Mouse (Mus musculus) kidney, postnatal 0 days (tissue): Measurements from ENCODE around the gene 4930596D02Rik. TPM values are rescaled to one million over a fixed set of nuclear protein-coding genes. Genes with fewer than 3 reads are reported as not detected.

ENCODE experiments used
- ATAC-seq: fragments of 200-750 bp; cut with Nextera tagmentation; replicated peaks from 2 replicates; pipeline ENCODE4 v1.8.0; 2017; ENCODE audit warnings: low read depth, moderate number of reproducible peaks, moderate TSS enrichment, moderate library complexity; ENCODE audit not compliant: low FRiP score
- DNase-seq: peaks from one replicate; pipeline ENCODE4 v3.0.0-alpha.2; 2016; ENCODE audit warnings: low spot score
- H3K27ac ChIP-seq: fragments of 300-500 bp; sonication (generic); 2 replicates; pipeline ENCODE4 v1.5.1; 2014; ENCODE audit warnings: mild to moderate bottlenecking
- H3K27me3 ChIP-seq: fragments of 300-500 bp; sonication (generic); 2 replicates; pipeline ENCODE4 v1.6.1; 2014; ENCODE audit warnings: low read length, mixed read lengths; ENCODE audit not compliant: insufficient read depth
- H3K36me3 ChIP-seq: fragments of 300-500 bp; sonication (generic); 2 replicates; pipeline ENCODE4 v1.6.1; 2014; ENCODE audit warnings: low read length, mixed read lengths; ENCODE audit not compliant: insufficient read depth
- H3K4me1 ChIP-seq: fragments of 300-500 bp; sonication (generic); replicated peaks from 2 replicates; pipeline ENCODE4 v1.6.1; 2014; ENCODE audit warnings: antibody characterized with exemption, low read length, mixed read lengths; ENCODE audit not compliant: insufficient read depth
- H3K4me2 ChIP-seq: fragments of 300-500 bp; sonication (generic); 2 replicates; pipeline ENCODE4 v1.6.1; 2014; ENCODE audit warnings: mild to moderate bottlenecking, low read length, moderate library complexity, mixed read lengths
- H3K4me3 ChIP-seq: fragments of 300-500 bp; sonication (generic); replicated peaks from 2 replicates; pipeline ENCODE4 v1.5.1; 2014; ENCODE audit warnings: low read depth, low read length
- H3K9ac ChIP-seq: fragments of 300-500 bp; sonication (generic); 2 replicates; pipeline ENCODE4 v1.6.1; 2014; ENCODE audit warnings: low read depth, low read length
- H3K9me3 ChIP-seq: fragments of 300-500 bp; sonication (generic); replicated peaks from 2 replicates; pipeline ENCODE4 v1.6.1; 2016; ENCODE audit warnings: low read length, inconsistent platforms, mixed read lengths
- CTCF ChIP-seq: IDR thresholded peaks from 2 replicates; pipeline ENCODE4 v1.5.1; 2016; ENCODE audit warnings: antibody characterized with exemption, low read depth, mild to moderate bottlenecking, moderate library complexity
- WGBS: fragments of 180-500 bp; shearing (Covaris S2); extraction: QIAGEN DNeasy Blood & Tissue Kit; methylation state at CpG from one replicate; pipeline ENCODE4 v1.1.7; 2014; 5-methylcytosine and 5-hydroxymethylcytosine counted together
- polyA plus RNA-seq: library from polyadenylated mRNA; unstranded; fragments of >200 nt; fragmentation: Nextera tagmentation; extraction: Ambion mirVana; gene quantifications from 2 replicates; pipeline ENCODE4 v1.2.1, GENCODE M21; 2015

The 4930596D02Rik gene
- polyA plus RNA-seq, 1 experiment from 2014 or later, result not detected

DNA sequence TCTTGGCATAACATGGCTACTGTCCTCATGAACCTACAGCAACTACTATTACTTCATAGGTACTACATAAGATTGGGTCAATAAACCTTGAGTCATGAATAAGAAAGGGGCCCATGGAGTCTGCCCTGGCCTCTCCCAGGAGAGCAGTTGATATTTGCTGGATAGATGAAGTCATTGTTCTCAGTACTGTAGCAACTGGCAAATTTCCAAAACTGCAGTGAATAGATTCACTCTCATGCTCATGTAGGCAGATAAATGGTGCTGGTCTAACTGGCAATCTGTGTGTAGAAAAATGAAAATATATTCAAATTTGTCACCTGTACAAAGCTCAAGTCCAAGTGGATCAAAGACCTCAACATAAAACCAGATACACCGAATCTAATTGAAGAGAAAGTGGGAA lies 38.5 kb downstream of the 4930596D02Rik start:
- H3K4me1 ChIP-seq, result no peaks in the 10 kb centered on the region
- H3K9ac ChIP-seq, result no peak overlapping the region
- no peak for ATAC-seq
- TF ChIP-seq CTCF, result no peak
- H3K4me2 ChIP-seq, result no peak overlapping the region
- no peak overlapping the region for H3K4me3 ChIP-seq
- no peaks in the 10 kb centered on the region for H3K9me3 ChIP-seq
- H3K27ac ChIP-seq, result no peak overlapping the region
- no peaks in the 10 kb centered on the region for H3K36me3 ChIP-seq
- H3K27me3 ChIP-seq, result no peaks in the 10 kb centered on the region
- 86% methylated on average over 1 of the region's 1 CpGs for WGBS
- DNase-seq, result no peak
